Mouse (Mus musculus) heart, adult 2 months (tissue): ENCODE results near the gene Acap3. TPM values are rescaled to one million over a fixed set of nuclear protein-coding genes. Genes with fewer than 3 reads are reported as not detected.

ENCODE experiments used
- DNase-seq, 2 experiments: peaks; one replicate each; pipeline ENCODE4 v3.0.0; 2021
- H3K27ac ChIP-seq: fragments of 200-600 bp; 2 replicates; pipeline ENCODE4 v1.8.1; 2022
- H3K27me3 ChIP-seq: fragments of 200-500 bp; 2 replicates; pipeline ENCODE4 v1.6.1; 2012; ENCODE audit warnings: mild to moderate bottlenecking, low read length, inconsistent platforms, mixed read lengths; ENCODE audit not compliant: control insufficient read depth, insufficient read depth
- H3K36me3 ChIP-seq: fragments of 200-500 bp; 2 replicates; pipeline ENCODE4 v1.6.1; 2012; ENCODE audit warnings: low read length, inconsistent platforms; ENCODE audit not compliant: control insufficient read depth, insufficient read depth
- H3K4me1 ChIP-seq: fragments of 200-500 bp; 2 replicates; pipeline ENCODE4 v1.6.1; 2011; ENCODE audit warnings: low read length; ENCODE audit not compliant: control insufficient read depth, insufficient read depth
- H3K4me3 ChIP-seq: fragments of 200-600 bp; 2 replicates; pipeline ENCODE4 v1.8.1; 2022
- H3K79me2 ChIP-seq: fragments of 200-500 bp; replicated peaks from 2 replicates; pipeline ENCODE4 v1.6.1; 2012; ENCODE audit warnings: mild to moderate bottlenecking, inconsistent platforms, low read length, moderate library complexity, mixed read lengths; ENCODE audit not compliant: control insufficient read depth, insufficient read depth
- H3K9ac ChIP-seq: fragments of 200-500 bp; 2 replicates; pipeline ENCODE4 v1.6.1; 2012; ENCODE audit warnings: low read depth, mild to moderate bottlenecking, control low read depth, inconsistent platforms, low read length, mixed read lengths
- CTCF ChIP-seq: fragments of 200-600 bp; IDR thresholded peaks from 2 replicates; pipeline ENCODE4 v1.8.1; 2022; ENCODE audit warnings: antibody characterized with exemption, mild to moderate bottlenecking, moderate library complexity
- EP300 ChIP-seq: fragments of 200-500 bp; IDR thresholded peaks from 2 replicates; pipeline ENCODE4 v1.6.1; 2011; ENCODE audit warnings: low read depth, low read length, control low read depth; ENCODE audit not compliant: insufficient read depth
- POLR2A ChIP-seq: fragments of 200-500 bp; IDR thresholded peaks from 2 replicates; pipeline ENCODE4 v1.6.1; 2011; ENCODE audit warnings: mild to moderate bottlenecking, low read depth, low read length, control low read depth; ENCODE audit not compliant: insufficient read depth
- WGBS: fragments of 180-500 bp; shearing (Covaris S2); methylation state at CpG from one replicate; pipeline ENCODE4 v1.1.7; 2018; 5-methylcytosine and 5-hydroxymethylcytosine counted together
- intact Hi-C: fragments of 180-260 bp; cut with DNase I; formaldehyde crosslinking; loops from one replicate; pipeline ENCODE4 v1.15.1; 2025
- polyA plus RNA-seq: library from polyadenylated mRNA; depleted of rRNA; stranded (reverse); fragments of >200 nt; gene quantifications from 2 replicates; pipeline ENCODE4 v1.2.3, GENCODE M21; 2012
- total RNA-seq, 2 experiments: library from RNA; stranded (reverse); gene quantifications; 2 replicates each; pipeline ENCODE4 v1.2.3; 2021

The Acap3 gene
- total and polyA plus RNA-seq, 3 experiments, result 9.7 to 19.2 (median 11.3) TPM

- H3K79me2 ChIP-seq, result no peaks in the 10 kb centered on the region
- peak in 1 of 2 experiments; percentile 16 for DNase-seq
- H3K27ac ChIP-seq, result no peak overlapping the region
- intact Hi-C loops, result no loop called here
- WGBS, result 71% methylated on average over 7 of the region's 7 CpGs
- H3K27me3 ChIP-seq, result no peaks in the 10 kb centered on the region
- H3K36me3 ChIP-seq, result no peaks in the 10 kb centered on the region
- no peaks in the 10 kb centered on the region for H3K4me1 ChIP-seq
- H3K9ac ChIP-seq, result no peak overlapping the region
- H3K4me3 ChIP-seq, result no peak overlapping the region
- TF ChIP-seq CTCF (no peak), EP300 (no peak), POLR2A (no peak)
Measured at GRCm38 (mm10) chr4:155908281-155908680, 16.7 kb downstream of the Acap3 start.

GRCm38 (mm10) chr4:155908751-155909150, 17.1 kb downstream of the Acap3 start:
- Histone ChIP-seq H3K4me3 (no peak overlapping the region), H3K4me1 (no peaks in the 10 kb centered on the region), H3K36me3 (no peaks in the 10 kb centered on the region), H3K79me2 (no peaks in the 10 kb centered on the region), H3K27ac (no peak overlapping the region), H3K9ac (no peak overlapping the region), H3K27me3 (no peaks in the 10 kb centered on the region)
- no peak for TF ChIP-seq POLR2A
- TF ChIP-seq CTCF, result no peak
- no peak for TF ChIP-seq EP300
- WGBS, result 87% methylated on average over 4 of the region's 4 CpGs
- peak in 1 of 2 experiments; percentile 16 for DNase-seq
- intact Hi-C loops, result no loop called here

- no peaks in the 10 kb centered on the region for H3K4me1 ChIP-seq
- H3K4me3 ChIP-seq, result no peak overlapping the region
- no peaks in the 10 kb centered on the region for H3K27me3 ChIP-seq
- intact Hi-C loops, result no loop called here
- TF ChIP-seq POLR2A, result no peak
- no peak for TF ChIP-seq EP300
- no peak for TF ChIP-seq CTCF
- no peaks in the 10 kb centered on the region for H3K79me2 ChIP-seq
- no peaks in the 10 kb centered on the region for H3K36me3 ChIP-seq
- H3K27ac ChIP-seq, result no peak overlapping the region
- DNase-seq, result no peak
- 65% methylated on average over 1 of the region's 1 CpGs for WGBS
- no peak overlapping the region for H3K9ac ChIP-seq
Measured at GRCm38 (mm10) chr4:155932031-155932430, 40.4 kb downstream of the Acap3 start.

- 0% methylated on average over 17 of the region's 17 CpGs for WGBS
- H3K9ac ChIP-seq, result peak overlapping the region; percentile 76
- DNase-seq, result peak in 1 of 2 experiments; percentile 61
- peak overlapping the region; percentile 93 for H3K27ac ChIP-seq
- peaks cover 9% of the 10 kb centered on the region for H3K79me2 ChIP-seq
- peaks cover 10% of the 10 kb centered on the region for H3K4me1 ChIP-seq
- intact Hi-C loops, result loop anchor here (1.0 to 5.0 kb wide), 4 partner anchors 49 to 112 kb away; partner anchors contain the start of genes Aurkaip1, B3galt6, Cptp and Ints11
- H3K27me3 ChIP-seq, result no peaks in the 10 kb centered on the region
- TF ChIP-seq POLR2A (no peak), CTCF (no peak), EP300 (no peak)
- H3K4me3 ChIP-seq, result peak overlapping the region; percentile 97
- H3K36me3 ChIP-seq, result peaks cover 12% of the 10 kb centered on the region
Measured at GRCm38 (mm10) chr4:155943049-155943452, 51.4 kb downstream of the Acap3 start.

GRCm38 (mm10) chr4:155943534-155944249, 52.1 kb downstream of the Acap3 start, which contains the start of gene Ube2j2:
TSS of gene Ube2j2 (plus strand) at chr4:155943831.
- under 1% methylated on average over 83 of the region's 85 CpGs for WGBS
- TF ChIP-seq POLR2A, result peak; percentile 93
- peak; percentile 98 for TF ChIP-seq EP300
- peak; percentile 8; the same call in 1 of the 2 replicates for TF ChIP-seq CTCF
- intact Hi-C loops, result loop anchor here (1.0 to 5.0 kb wide), 4 partner anchors 49 to 112 kb away; partner anchors contain the start of genes Aurkaip1, B3galt6, Cptp and Ints11
- Histone ChIP-seq H3K4me3 (peak within 1 kb of the TSS; percentile 97), H3K36me3 (peaks cover 12% of the 10 kb centered on the region), H3K27me3 (no peaks in the 10 kb centered on the region), H3K27ac (peak within 1 kb of the TSS; percentile 93), H3K79me2 (peaks cover 12% of the 10 kb centered on the region), H3K4me1 (peaks cover 10% of the 10 kb centered on the region), H3K9ac (peak within 1 kb of the TSS; percentile 90)
- DNase-seq, result peak; percentile 97 to 100

GRCm38 (mm10) chr4:155944271-155944670, 52.6 kb downstream of the Acap3 start:
- intact Hi-C loops, result loop anchor here (5.0 kb wide), 1 partner anchor 48 kb away; the partner anchor contains the start of genes B3galt6 and Sdf4
- H3K4me1 ChIP-seq, result peaks cover 10% of the 10 kb centered on the region
- H3K4me3 ChIP-seq, result peak overlapping the region; percentile 97
- H3K27ac ChIP-seq, result peak overlapping the region; percentile 86
- TF ChIP-seq CTCF, result no peak
- no peak for TF ChIP-seq POLR2A
- peak overlapping the region; percentile 90 for H3K9ac ChIP-seq
- peaks cover 13% of the 10 kb centered on the region for H3K79me2 ChIP-seq
- DNase-seq, result peak in 1 of 2 experiments; percentile 19
- peaks cover 12% of the 10 kb centered on the region for H3K36me3 ChIP-seq
- WGBS, result 2% methylated on average over 17 of the region's 17 CpGs
- H3K27me3 ChIP-seq, result no peaks in the 10 kb centered on the region
